Mouse (Mus musculus): ENCODE results near the gene Rgl2.
A peak's percentile ranks its signal among the peaks of the same experiment; 100 is the strongest.

- TF ChIP-seq EP300 (IDR thresholded peaks at IDR 0.05; ENCODE audit: low read depth) (no peak), CTCF (IDR thresholded peaks at IDR 0.05; ENCODE audit: low read depth) (peak; percentile 85)
Measured at GRCm38 (mm10) chr17:33920282-33921097, 8.9 kb upstream of the Rgl2 start.

Measured in heart, postnatal 0 days (tissue).